Mouse (Mus musculus): ENCODE measurements around the gene Eef1b2.

Gene Eef1b2

GRCm38 (mm10) chr1:63195848-63196512 lies 19.4 kb downstream of the Eef1b2 start:
- DNase-seq, result no peak

GRCm38 (mm10) chr1:63199387-63199786 lies 22.8 kb downstream of the Eef1b2 start:
- DNase-seq, result no peak

- DNase-seq, result no peak
These were observed 23.7 kb downstream of the Eef1b2 start for GRCm38 (mm10) chr1:63200322-63200721.

GRCm38 (mm10) chr1:63201672-63202071 lies 25.0 kb downstream of the Eef1b2 start:
- DNase-seq, result no peak

GRCm38 (mm10) chr1:63203471-63203870 lies 26.8 kb downstream of the Eef1b2 start:
- no peak for DNase-seq

- DNase-seq, result no peak
These were observed 27.5 kb downstream of the Eef1b2 start for GRCm38 (mm10) chr1:63203950-63204659.

- no peak for DNase-seq
These were observed 28.2 kb downstream of the Eef1b2 start for GRCm38 (mm10) chr1:63204660-63205394.

GRCm38 (mm10) chr1:63207607-63208006 lies 31.0 kb downstream of the Eef1b2 start:
- no peak for DNase-seq

GRCm38 (mm10) chr1:63209861-63210529 lies 33.4 kb downstream of the Eef1b2 start:
- no peak for DNase-seq

- no peak for DNase-seq
These were observed 37.0 kb downstream of the Eef1b2 start for GRCm38 (mm10) chr1:63213478-63214270.

- no peak for DNase-seq
These were observed 37.6 kb downstream of the Eef1b2 start, which contains the start of gene Gpr1 for GRCm38 (mm10) chr1:63214271-63214558. Gene Gpr1 (minus strand): TSS chr1:63214543.

GRCm38 (mm10) chr1:63214631-63215030 lies 38.0 kb downstream of the Eef1b2 start:
- DNase-seq, result peak; percentile 8

GRCm38 (mm10) chr1:63219277-63219676 lies 42.7 kb downstream of the Eef1b2 start:
- no peak for DNase-seq

- no peak for DNase-seq
These were observed 48.4 kb downstream of the Eef1b2 start for GRCm38 (mm10) chr1:63225009-63225408.

GRCm38 (mm10) chr1:63225890-63226289 lies 49.3 kb downstream of the Eef1b2 start:
- DNase-seq, result no peak

- no peak for DNase-seq
These were observed 50.6 kb downstream of the Eef1b2 start for GRCm38 (mm10) chr1:63227241-63227640.

Data from kidney, postnatal 14 days (tissue).